Mouse (Mus musculus): ENCODE results near the gene Zmynd8. TPM values are rescaled to one million over a fixed set of nuclear protein-coding genes. Genes with fewer than 3 reads are reported as not detected.
A peak's percentile ranks its signal among the peaks of the same experiment; 100 is the strongest.

Zmynd8 gene
- polyA plus RNA-seq, 1 experiment from 2014 or later = 68.1 TPM

DNA sequence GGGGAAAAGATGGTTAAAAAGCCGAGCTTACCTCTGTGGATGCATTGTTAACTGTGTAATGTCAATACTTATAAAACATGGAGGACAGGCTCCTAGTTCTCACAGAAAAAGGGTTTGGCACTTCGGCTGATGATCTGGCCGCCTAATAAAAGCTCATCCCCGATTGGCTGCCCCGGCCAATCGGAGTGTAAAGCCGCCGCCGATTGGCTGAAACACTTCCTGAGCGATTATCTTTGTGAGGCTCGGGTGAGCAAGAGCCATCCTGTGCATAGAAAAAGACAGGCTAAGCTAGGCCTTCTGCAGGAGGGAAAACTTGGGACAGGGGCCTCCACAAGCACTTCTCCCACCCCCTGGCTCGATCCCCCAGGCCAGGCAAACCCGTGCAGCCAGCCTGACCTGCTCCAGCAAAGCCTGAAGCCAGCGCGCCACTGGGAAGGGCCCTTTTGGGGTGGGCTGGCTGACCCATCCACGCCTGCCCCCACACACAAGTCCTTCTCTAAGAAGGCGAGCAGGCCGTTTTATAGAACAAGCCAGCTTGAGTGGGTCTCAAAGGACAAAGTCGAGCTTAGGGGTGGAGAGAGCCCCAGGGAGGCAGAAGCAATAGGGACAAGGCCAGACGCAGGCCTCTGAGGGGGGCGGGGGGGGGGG lies 14.1 kb downstream of the Zmynd8 start:
- Histone ChIP-seq H3K4me1 (peaks cover 100% of the 10 kb centered on the region), H3K9me3 (no peaks in the 10 kb centered on the region), H3K27me3 (replicated peaks; ENCODE audit: low read depth, poor library complexity, severe bottlenecking) (no peaks in the 10 kb centered on the region), H3K4me3 (peak overlapping the region; percentile 58), H3K27ac (replicated peaks) (peak overlapping the region; percentile 100), H3K36me3 (replicated peaks) (0 out of 2 replicates have a peak, but pooled peaks cover 3% of the 10 kb centered on the region)
- peak; percentile 96 for DNase-seq (ENCODE audit: low spot score)
- 3% methylated on average over 21 of the region's 21 CpGs for WGBS

DNA sequence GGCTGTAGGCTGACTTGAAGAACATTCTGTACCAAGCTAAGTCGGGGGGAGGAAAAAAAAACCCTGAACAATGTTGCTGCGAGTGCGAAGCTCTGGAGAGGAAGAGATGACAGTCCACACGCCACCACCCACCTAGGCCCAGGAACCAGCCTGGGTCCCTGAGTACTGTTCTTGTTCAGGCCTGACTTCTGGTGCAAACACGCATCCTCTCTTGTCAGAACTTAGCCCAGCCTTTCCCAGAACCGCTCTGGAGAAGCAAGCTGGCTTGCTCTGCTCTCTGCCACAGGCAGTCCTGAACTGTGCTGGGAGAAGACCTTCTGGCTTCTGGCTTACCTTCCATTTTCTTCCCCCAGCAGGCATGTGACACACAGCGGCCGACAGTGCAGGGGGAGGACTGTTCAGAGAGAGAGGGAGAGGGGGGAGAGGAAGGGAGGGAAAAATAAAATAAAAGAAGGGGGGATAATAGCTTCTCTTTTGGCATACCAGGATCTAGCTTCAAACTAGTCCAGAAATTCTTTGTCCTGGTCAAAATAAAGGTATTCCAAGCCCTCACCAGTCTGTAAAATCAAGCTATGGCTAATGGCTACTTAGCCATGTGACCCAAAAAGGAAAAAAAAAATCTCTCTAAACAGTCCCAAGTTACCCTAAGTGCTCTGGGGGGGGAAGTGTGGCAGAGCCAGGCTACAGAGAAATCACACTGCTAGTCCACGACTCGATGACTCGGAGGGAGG lies 14.8 kb downstream of the Zmynd8 start:
- H3K27me3 ChIP-seq (replicated peaks; ENCODE audit: low read depth, poor library complexity, severe bottlenecking) = no peaks in the 10 kb centered on the region
- peak overlapping the region; percentile 100 for H3K27ac ChIP-seq (replicated peaks)
- peaks cover 100% of the 10 kb centered on the region for H3K4me1 ChIP-seq
- H3K4me3 ChIP-seq = peak overlapping the region; percentile 58
- H3K36me3 ChIP-seq (replicated peaks) = 0 out of 2 replicates have a peak, but pooled peaks cover 3% of the 10 kb centered on the region
- WGBS = 23% methylated on average over 11 of the region's 11 CpGs
- H3K9me3 ChIP-seq = no peaks in the 10 kb centered on the region
- DNase-seq (ENCODE audit: low spot score) = no peak

DNA sequence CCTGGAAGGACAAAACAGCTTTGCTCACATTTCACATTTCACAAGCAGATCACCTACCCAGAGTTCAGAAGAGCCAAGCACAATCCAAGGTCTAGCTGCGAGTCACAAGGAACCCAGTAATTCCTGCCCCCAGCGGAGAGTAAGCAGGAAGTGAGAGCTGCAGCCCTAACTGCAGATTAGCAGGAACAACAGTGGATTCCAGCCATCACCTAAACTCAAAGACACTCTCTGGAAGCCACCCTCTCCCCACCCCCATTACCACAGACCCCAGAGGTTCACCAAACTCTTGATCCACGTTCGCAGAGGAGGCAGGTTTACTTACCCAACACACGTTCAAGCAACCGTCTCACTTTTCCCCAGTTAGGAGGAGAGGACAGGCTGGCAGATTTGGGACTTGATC lies 15.8 kb downstream of the Zmynd8 start:
- peak overlapping the region; percentile 58 for H3K4me3 ChIP-seq
- no peaks in the 10 kb centered on the region for H3K27me3 ChIP-seq (replicated peaks; ENCODE audit: low read depth, poor library complexity, severe bottlenecking)
- peaks cover 100% of the 10 kb centered on the region for H3K4me1 ChIP-seq
- no peak for DNase-seq (ENCODE audit: low spot score)
- peak overlapping the region; percentile 100 for H3K27ac ChIP-seq (replicated peaks)
- WGBS = 17% methylated on average over 6 of the region's 6 CpGs
- H3K9me3 ChIP-seq = no peaks in the 10 kb centered on the region
- 0 out of 2 replicates have a peak, but pooled peaks cover 3% of the 10 kb centered on the region for H3K36me3 ChIP-seq (replicated peaks)

GRCm38 (mm10) chr2:165881585-165882431 lies 17.0 kb downstream of the Zmynd8 start:
- peaks cover 100% of the 10 kb centered on the region for H3K4me1 ChIP-seq
- H3K27ac ChIP-seq (replicated peaks) = peak overlapping the region; percentile 100
- 10% methylated on average over 13 of the region's 13 CpGs for WGBS
- H3K4me3 ChIP-seq = peak overlapping the region; percentile 58
- DNase-seq (ENCODE audit: low spot score) = peak; percentile 58
- no peaks in the 10 kb centered on the region for H3K27me3 ChIP-seq (replicated peaks; ENCODE audit: low read depth, poor library complexity, severe bottlenecking)
- no peaks in the 10 kb centered on the region for H3K9me3 ChIP-seq
- peaks cover 7% of the 10 kb centered on the region; the same call in 1 of the 2 replicates for H3K36me3 ChIP-seq (replicated peaks)

DNA sequence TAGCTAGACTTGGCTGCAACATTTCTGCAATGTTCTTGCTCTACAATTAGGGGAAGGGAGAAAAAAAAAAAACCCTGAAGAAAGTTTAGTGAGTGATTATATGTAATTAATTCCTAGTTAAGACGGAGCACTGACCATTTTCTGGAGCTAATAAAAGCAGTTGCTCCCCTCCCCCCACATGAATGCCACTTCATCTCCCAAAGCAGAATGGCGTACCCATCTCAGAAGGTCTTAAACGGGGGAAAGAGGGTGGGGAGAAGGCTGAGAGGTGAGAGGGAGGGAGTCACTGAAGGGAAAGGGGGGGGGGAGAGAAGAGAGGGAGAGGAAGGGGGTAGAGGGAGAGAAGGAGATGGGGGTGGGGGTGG lies 17.6 kb downstream of the Zmynd8 start:
- H3K4me1 ChIP-seq = peaks cover 100% of the 10 kb centered on the region
- H3K27ac ChIP-seq (replicated peaks) = peak overlapping the region; percentile 100
- peak overlapping the region; percentile 58 for H3K4me3 ChIP-seq
- H3K27me3 ChIP-seq (replicated peaks; ENCODE audit: low read depth, poor library complexity, severe bottlenecking) = no peaks in the 10 kb centered on the region
- no peaks in the 10 kb centered on the region for H3K9me3 ChIP-seq
- peaks cover 13% of the 10 kb centered on the region for H3K36me3 ChIP-seq (replicated peaks)
- DNase-seq (ENCODE audit: low spot score) = no peak
- WGBS = 2% methylated on average over 3 of the region's 3 CpGs

DNA sequence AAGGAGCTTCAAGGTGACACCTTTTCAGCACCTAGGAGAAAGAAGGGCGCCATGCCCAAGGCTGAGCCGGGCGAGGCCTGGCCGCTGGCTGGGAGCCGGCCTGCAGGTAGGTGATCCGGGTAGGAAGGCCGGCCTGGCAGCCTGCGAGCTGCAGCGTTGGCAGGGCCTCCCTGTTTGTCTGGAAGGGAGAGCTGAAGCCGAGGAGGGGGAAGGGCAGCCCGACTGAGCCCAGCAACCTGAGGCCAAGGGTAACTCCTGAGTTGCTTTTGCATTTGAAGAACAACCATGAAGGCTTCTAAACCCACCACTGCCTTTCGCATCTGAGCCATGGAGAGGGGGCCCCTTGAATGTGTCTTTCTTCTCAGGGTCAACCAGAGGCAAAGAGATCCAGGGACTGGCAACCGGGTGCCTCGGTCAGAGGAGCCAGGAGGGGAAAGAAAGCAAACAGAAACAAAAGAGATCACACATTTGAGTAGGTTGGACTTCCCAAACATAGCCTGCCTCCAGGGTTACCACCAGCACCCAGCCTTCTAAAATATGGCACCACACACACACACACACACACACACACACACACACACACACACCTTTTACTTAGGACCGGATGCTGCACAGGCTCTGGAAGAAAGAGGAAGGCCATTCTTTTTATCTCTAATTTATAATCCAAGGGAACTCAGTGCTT lies 18.2 kb downstream of the Zmynd8 start:
- peak; percentile 73 for DNase-seq (ENCODE audit: low spot score)
- Histone ChIP-seq H3K27me3 (replicated peaks; ENCODE audit: low read depth, poor library complexity, severe bottlenecking) (no peaks in the 10 kb centered on the region), H3K27ac (replicated peaks) (peak overlapping the region; percentile 100), H3K9me3 (no peaks in the 10 kb centered on the region), H3K4me3 (peak overlapping the region; percentile 58), H3K36me3 (replicated peaks) (peaks cover 16% of the 10 kb centered on the region), H3K4me1 (peaks cover 100% of the 10 kb centered on the region)
- 5% methylated on average over 15 of the region's 15 CpGs for WGBS

GRCm38 (mm10) chr2:165879403-165880178 lies 19.2 kb downstream of the Zmynd8 start:
- Histone ChIP-seq H3K4me1 (peaks cover 100% of the 10 kb centered on the region), H3K4me3 (peak overlapping the region; percentile 58), H3K9me3 (no peaks in the 10 kb centered on the region), H3K27me3 (replicated peaks; ENCODE audit: low read depth, poor library complexity, severe bottlenecking) (no peaks in the 10 kb centered on the region), H3K36me3 (replicated peaks) (peaks cover 25% of the 10 kb centered on the region), H3K27ac (replicated peaks) (peak overlapping the region; percentile 100)
- peak; percentile 40 for DNase-seq (ENCODE audit: low spot score)
- WGBS = 12% methylated on average over 16 of the region's 16 CpGs

- no peaks in the 10 kb centered on the region for H3K9me3 ChIP-seq
- H3K27me3 ChIP-seq (replicated peaks; ENCODE audit: low read depth, poor library complexity, severe bottlenecking) = no peaks in the 10 kb centered on the region
- DNase-seq (ENCODE audit: low spot score) = no peak
- H3K4me1 ChIP-seq = peaks cover 100% of the 10 kb centered on the region
- peaks cover 31% of the 10 kb centered on the region for H3K36me3 ChIP-seq (replicated peaks)
- peak overlapping the region; percentile 58 for H3K4me3 ChIP-seq
- WGBS = 34% methylated on average over 8 of the region's 8 CpGs
- H3K27ac ChIP-seq (replicated peaks) = peak overlapping the region; percentile 100
These were observed 19.9 kb downstream of the Zmynd8 start for GRCm38 (mm10) chr2:165878907-165879361.

GRCm38 (mm10) chr2:165878021-165878585 lies 20.7 kb downstream of the Zmynd8 start:
- Histone ChIP-seq H3K4me3 (peak overlapping the region; percentile 13; the same call in 1 of the 2 replicates), H3K9me3 (no peaks in the 10 kb centered on the region), H3K36me3 (replicated peaks) (peaks cover 40% of the 10 kb centered on the region), H3K27ac (replicated peaks) (peak overlapping the region; percentile 100), H3K4me1 (peaks cover 100% of the 10 kb centered on the region), H3K27me3 (replicated peaks; ENCODE audit: low read depth, poor library complexity, severe bottlenecking) (no peaks in the 10 kb centered on the region)
- no peak for DNase-seq (ENCODE audit: low spot score)
- 24% methylated on average over 10 of the region's 10 CpGs for WGBS

DNA sequence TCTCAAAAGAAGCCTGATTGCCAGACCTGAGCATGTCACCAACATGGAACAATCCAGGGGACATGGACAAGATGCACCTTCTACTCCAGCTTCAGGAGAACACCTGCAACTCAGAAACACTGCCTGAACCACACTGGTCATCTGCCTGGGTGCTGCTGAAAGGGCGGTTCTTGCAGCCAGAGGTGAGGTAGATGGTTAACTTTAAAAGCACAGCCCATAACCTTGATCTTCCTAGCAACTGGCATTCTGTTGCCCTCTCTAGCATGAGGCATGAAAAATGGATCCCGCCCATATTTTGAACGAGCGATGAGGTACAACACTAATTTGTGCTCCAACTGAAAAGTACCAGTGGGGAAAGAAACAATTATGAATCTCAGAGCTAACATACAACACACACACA lies 21.6 kb downstream of the Zmynd8 start:
- Histone ChIP-seq H3K27me3 (replicated peaks; ENCODE audit: low read depth, poor library complexity, severe bottlenecking) (no peaks in the 10 kb centered on the region), H3K36me3 (replicated peaks) (peaks cover 47% of the 10 kb centered on the region), H3K4me3 (no peak overlapping the region), H3K9me3 (no peaks in the 10 kb centered on the region), H3K4me1 (peaks cover 95% of the 10 kb centered on the region), H3K27ac (replicated peaks) (peak overlapping the region; percentile 100)
- 75% methylated on average over 4 of the region's 4 CpGs for WGBS
- no peak for DNase-seq (ENCODE audit: low spot score)
